In the genomic region with DNA sequence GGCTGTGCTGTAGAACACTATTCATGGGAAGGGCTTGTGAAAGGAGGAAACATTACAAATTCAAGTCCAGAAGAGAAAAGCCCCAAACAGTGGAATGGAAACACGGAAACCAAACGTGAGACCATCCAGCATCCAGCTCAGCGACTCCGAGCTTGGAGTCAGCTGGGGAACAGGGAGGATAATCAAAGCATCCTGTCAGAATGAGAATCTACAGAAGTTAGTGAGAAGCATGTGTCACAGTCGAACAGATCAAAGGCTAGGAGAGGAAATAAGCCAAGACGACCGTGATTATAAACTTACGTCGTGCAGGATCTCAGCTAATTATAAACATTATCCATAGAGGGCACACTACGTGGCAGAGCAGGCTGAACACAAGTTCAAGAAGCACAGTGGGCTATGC, we compare ENCODE assay signal across 21 mouse cellular contexts.
DNase-seq lines count a peak whose midpoint lies in the region; ATAC-seq lines count a peak whose summit lies in the region.
"Had no signal": no experiment of that assay in that cellular context is flagged by ENCODE, and none has a peak within 500 bp of the region (broad histone marks: within the 10 kb centered on the region; RNA-seq: fewer than 3 reads in every experiment).

No protein-coding gene starts in this region.

- H3K4me1 ChIP-seq in embryonic facial prominence, embryonic 15.5 days, result peaks cover 19% of the 10 kb centered on the region; the same call in 1 of the 2 replicates
- H3K4me1 ChIP-seq in hindbrain, embryonic 16.5 days (ENCODE audit: control insufficient read depth, insufficient read depth, low read depth, low read length), result peaks cover 2% of the 10 kb centered on the region; the same call in 1 of the 2 replicates

- no peaks in the 10 kb centered on the region for H3K36me3 ChIP-seq in embryonic facial prominence, embryonic 15.5 days
- H3K36me3 ChIP-seq in hindbrain, embryonic 16.5 days (ENCODE audit: control insufficient read depth, insufficient read depth, low read length), result no peaks in the 10 kb centered on the region
- H3K36me3 ChIP-seq: midbrain, embryonic 12.5 days had no signal

- no peaks in the 10 kb centered on the region for H3K27me3 ChIP-seq in embryonic facial prominence, embryonic 15.5 days
- H3K27me3 ChIP-seq in hindbrain, embryonic 16.5 days (replicated peaks; ENCODE audit: control insufficient read depth, insufficient read depth, low read length), result no peaks in the 10 kb centered on the region
- H3K27me3 ChIP-seq: heart, embryonic 12.5 days; midbrain, embryonic 12.5 days had no signal

- no peaks in the 10 kb centered on the region for H3K9me3 ChIP-seq in embryonic facial prominence, embryonic 15.5 days (replicated peaks)
- no peaks in the 10 kb centered on the region for H3K9me3 ChIP-seq in hindbrain, embryonic 16.5 days (ENCODE audit: control insufficient read depth, low read length)
- H3K9me3 ChIP-seq: heart, embryonic 12.5 days; hindbrain, embryonic 10.5 days; midbrain, embryonic 12.5 days had no signal

- H3K27ac ChIP-seq in embryonic facial prominence, embryonic 15.5 days (replicated peaks), result peak overlapping the region; percentile 66; the same call in 1 of the 2 replicates
- no peak overlapping the region for H3K27ac ChIP-seq in hindbrain, embryonic 16.5 days (ENCODE audit: low read depth, low read length)
- H3K27ac ChIP-seq: hindbrain, embryonic 10.5 days; hindbrain, postnatal 0 days; kidney, postnatal 0 days; midbrain, embryonic 12.5 days; stomach, postnatal 0 days had no signal

- peak; percentile 64 for DNase-seq in heart, adult 11 months
- DNase-seq in heart, adult 9 months (ENCODE audit: low spot score in 2 of 2), result no peak
- peak; percentile 23 for DNase-seq in CD4-positive, CD25-positive, alpha-beta regulatory T cell, adult 2 months (ENCODE audit: low read depth, low spot score)
- peak; percentile 6 for DNase-seq in T-cell, adult 2 months (ENCODE audit: low spot score)
- DNase-seq in right cerebral cortex, postnatal 25 days, result no peak
- DNase-seq: adrenal gland, postnatal 25 days; B cell, adult 2 months; cerebellum, adult 8-10 months; gastrocnemius, postnatal 10 days; heart, postnatal 10 days; kidney, adult 18-20 months; left cerebral cortex, postnatal 4 days; thymus, adult 2 months had no signal

- ATAC-seq in embryonic facial prominence, embryonic 15.5 days (ENCODE audit: insufficient number of reproducible peaks, low FRiP score, low TSS enrichment, low read depth), result no peak
- ATAC-seq in hindbrain, embryonic 16.5 days, result no peak
- ATAC-seq: hindbrain, postnatal 0 days had no signal

- no peak overlapping the region for H3K4me3 ChIP-seq in embryonic facial prominence, embryonic 15.5 days (replicated peaks)
- H3K4me3 ChIP-seq in hindbrain, embryonic 16.5 days (ENCODE audit: low read length), result no peak overlapping the region
- H3K4me3 ChIP-seq: heart, embryonic 12.5 days; hindbrain, embryonic 10.5 days; midbrain, embryonic 12.5 days had no signal

- H3K9ac ChIP-seq in embryonic facial prominence, embryonic 15.5 days, result no peak overlapping the region
- no peak overlapping the region for H3K9ac ChIP-seq in hindbrain, embryonic 16.5 days (ENCODE audit: low read depth, low read length)
- H3K9ac ChIP-seq: heart, embryonic 12.5 days; midbrain, embryonic 12.5 days had no signal

- WGBS in embryonic facial prominence, embryonic 15.5 days, result 29% methylated on average over 10 of the region's 10 CpGs
- 68% methylated on average over 10 of the region's 10 CpGs for WGBS in hindbrain, embryonic 16.5 days

- H3K4me2 ChIP-seq in embryonic facial prominence, embryonic 15.5 days (replicated peaks), result no peak overlapping the region
- no peak overlapping the region for H3K4me2 ChIP-seq in hindbrain, embryonic 16.5 days (ENCODE audit: low read length)
- H3K4me2 ChIP-seq: heart, embryonic 12.5 days; midbrain, embryonic 12.5 days had no signal

Comparison
In these comparisons a context has a peak if more than half of its experiments do, and no peak if none do; other contexts are left out.
1. DNase-seq: peak in heart, adult 11 months (single experiment), CD4-positive, CD25-positive, alpha-beta regulatory T cell, adult 2 months (single experiment) and T-cell, adult 2 months (single experiment); none in heart, adult 9 months (0 of 2) and right cerebral cortex, postnatal 25 days (single experiment).